Mouse (Mus musculus): ENCODE measurements at regions not wholly inside any gene's neighbourhood (a gene's known extent, or its start where the extent isn't known, plus 50 kb on each side); places are given as distances from the start of the nearest gene placed in this dataset.

DNA sequence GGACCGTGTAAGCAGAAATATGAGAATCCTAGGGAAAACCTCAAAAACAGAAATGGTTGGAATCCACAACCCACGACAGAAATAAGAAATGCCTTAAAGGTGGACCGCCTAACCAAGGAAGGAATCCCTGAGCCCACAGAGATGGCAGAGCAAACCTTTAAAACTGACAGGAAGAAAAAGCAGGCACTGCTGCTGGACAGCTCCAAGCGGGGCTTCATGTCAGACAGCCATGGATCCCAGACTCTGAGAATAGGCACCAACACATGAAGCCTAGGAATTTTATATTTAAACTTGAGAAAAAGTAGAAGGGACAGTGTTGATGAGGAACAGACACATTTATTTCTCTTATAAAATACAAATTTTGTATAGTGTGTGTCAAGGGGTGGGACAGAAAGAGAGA is 379.1 kb downstream of the Gxylt1 start:
- TF ChIP-seq POLR2A (IDR thresholded peaks at IDR 0.05; ENCODE audit: control insufficient read depth in 1 of 2, insufficient read depth in 1 of 2, low read depth in 1 of 2, low read length in 2 of 2, poor library complexity in 1 of 2) (no peak), CTCF (IDR thresholded peaks at IDR 0.05 in 2 of 3, conservative IDR thresholded peaks at IDR 0.05 in 1 of 3; ENCODE audit: control insufficient read depth in 1 of 3, insufficient read depth in 1 of 3, low read depth in 2 of 3, low read length in 3 of 3, poor library complexity in 1 of 3, severe bottlenecking in 1 of 3) (no peak)
